Mouse (Mus musculus) megakaryocyte, embryonic 14.5 days (primary cell): ENCODE results near the gene Gm20662. TPM values are rescaled to one million over a fixed set of nuclear protein-coding genes. Genes with fewer than 3 reads are reported as not detected.

ENCODE experiments used
- H3K27me3 ChIP-seq: replicated peaks from 2 replicates; pipeline ENCODE3; 2012; ENCODE audit warnings: inconsistent platforms
- H3K36me3 ChIP-seq: replicated peaks from 2 replicates; pipeline ENCODE3; 2012; ENCODE audit warnings: low read length, inconsistent platforms, mixed read lengths
- H3K4me1 ChIP-seq: 2 replicates; pipeline ENCODE4 v1.6.1; 2012; ENCODE audit warnings: inconsistent platforms
- H3K4me3 ChIP-seq: replicated peaks from 2 replicates; pipeline ENCODE3; 2012; ENCODE audit warnings: moderate library complexity, mild to moderate bottlenecking, inconsistent platforms
- H3K9me3 ChIP-seq: 2 replicates; pipeline ENCODE4 v1.6.1; 2012; ENCODE audit warnings: inconsistent platforms
- FLI1 ChIP-seq: IDR thresholded peaks from 2 replicates; pipeline ENCODE4 v1.6.1; 2012; ENCODE audit warnings: low read length, inconsistent platforms, mixed read lengths
- GATA1 ChIP-seq: IDR thresholded peaks from 3 replicates; pipeline ENCODE4 v1.6.1; 2012; ENCODE audit warnings: mixed read lengths, low read length, inconsistent platforms, borderline replicate concordance
- polyA plus RNA-seq: library from polyadenylated mRNA; stranded (reverse); fragments of >175 nt; gene quantifications from 2 replicates; pipeline ENCODE4 v1.2.3, GENCODE M21; 2012; ENCODE audit warnings: low replicate concordance; ENCODE audit not compliant: insufficient read depth

Gene Gm20662
- polyA plus RNA-seq, 1 experiment = 3.2 TPM

- H3K36me3 ChIP-seq = peaks cover 42% of the 10 kb centered on the region
- TF ChIP-seq GATA1 = peak; percentile 61; the same call in 1 of the 3 replicates
- TF ChIP-seq FLI1 = no peak
- no peaks in the 10 kb centered on the region for H3K9me3 ChIP-seq
- H3K4me3 ChIP-seq = peak overlapping the region; percentile 89
- H3K27me3 ChIP-seq = no peaks in the 10 kb centered on the region
- peaks cover 74% of the 10 kb centered on the region for H3K4me1 ChIP-seq
These were observed 9.8 kb upstream of the Gm20662 start for GRCm38 (mm10) chr9:107986376-107986775.

DNA sequence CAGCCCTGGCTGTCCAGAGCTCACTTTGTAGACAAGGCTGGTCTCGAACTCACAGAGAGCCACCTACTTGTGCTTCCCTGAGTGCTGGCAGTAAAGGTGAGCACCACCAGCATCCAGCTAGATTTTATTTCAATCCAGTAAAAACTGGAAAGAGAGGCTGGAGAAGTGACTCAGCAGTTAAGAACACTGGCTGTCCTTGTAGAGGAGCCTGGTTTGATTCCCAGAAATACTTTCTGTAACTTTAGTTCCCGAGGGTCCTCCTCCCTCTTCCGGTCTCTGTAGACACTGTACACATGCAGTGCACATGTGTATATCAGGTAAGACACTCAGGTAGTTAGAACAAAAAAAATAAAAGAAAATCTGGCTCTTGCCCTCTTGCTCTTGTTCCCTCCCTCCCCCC lies 8.2 kb upstream of the Gm20662 start:
- Histone ChIP-seq H3K4me1 (peaks cover 69% of the 10 kb centered on the region), H3K9me3 (no peaks in the 10 kb centered on the region), H3K27me3 (no peaks in the 10 kb centered on the region), H3K36me3 (peaks cover 29% of the 10 kb centered on the region), H3K4me3 (no peak overlapping the region)
- no peak for TF ChIP-seq GATA1
- no peak for TF ChIP-seq FLI1

DNA sequence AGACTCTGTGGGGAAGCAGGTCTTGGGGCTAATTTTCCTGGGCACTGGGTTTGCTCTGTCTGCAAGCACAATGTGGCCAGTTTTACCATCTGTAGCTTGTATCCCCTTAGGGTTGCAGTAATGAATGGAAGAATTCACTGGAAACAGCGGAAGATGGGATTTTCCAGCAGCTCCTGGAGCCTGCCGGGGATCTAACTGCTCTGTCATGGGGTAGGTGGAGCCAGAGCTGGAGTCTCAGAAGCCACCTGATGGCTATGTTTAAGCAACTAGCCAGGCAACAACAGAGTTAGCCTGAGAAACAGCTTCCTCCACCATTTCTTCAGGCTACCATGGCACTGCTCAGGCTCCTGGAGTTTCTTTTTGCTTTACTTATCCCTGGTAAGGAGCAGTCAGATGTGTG lies 4.0 kb upstream of the Gm20662 start, which contains the start of gene Cdhr4:
TSS of gene Cdhr4 (plus strand) at position 301 of the 400 bp plus-strand sequence.
- H3K36me3 ChIP-seq = peaks cover 37% of the 10 kb centered on the region

DNA sequence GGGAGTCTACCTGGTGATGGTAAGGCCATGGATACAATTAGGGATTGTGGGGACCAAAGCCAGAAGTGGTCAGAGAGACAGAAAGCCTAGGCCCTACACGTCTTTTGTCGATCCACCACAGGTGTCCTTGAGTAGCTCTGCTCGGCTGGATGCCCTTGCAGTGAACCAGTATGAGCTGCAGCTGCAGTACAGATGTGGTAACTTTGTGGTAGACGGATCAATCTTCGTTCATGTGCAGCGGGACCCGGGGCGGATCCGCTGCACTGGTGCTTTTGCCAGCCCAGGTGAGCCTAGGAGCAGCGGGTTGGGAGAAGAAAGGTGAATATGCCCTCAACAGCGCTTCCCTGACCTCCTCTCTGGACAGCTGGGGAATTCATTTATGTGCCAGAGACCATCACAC lies 3.1 kb upstream of the Gm20662 start:
- no peaks in the 10 kb centered on the region for H3K9me3 ChIP-seq
- H3K36me3 ChIP-seq = peaks cover 45% of the 10 kb centered on the region
- no peak for TF ChIP-seq GATA1
- TF ChIP-seq FLI1 = no peak
- no peaks in the 10 kb centered on the region for H3K27me3 ChIP-seq
- peaks cover 62% of the 10 kb centered on the region for H3K4me1 ChIP-seq
- no peak overlapping the region for H3K4me3 ChIP-seq

More for the DNA sequence above, 4.0 kb upstream of the Gm20662 start, which contains the start of gene Cdhr4:
- Histone ChIP-seq H3K4me3 (no peak within 1 kb of the TSS), H3K4me1 (peaks cover 70% of the 10 kb centered on the region), H3K27me3 (no peaks in the 10 kb centered on the region), H3K9me3 (no peaks in the 10 kb centered on the region)
- TF ChIP-seq FLI1 = no peak
- TF ChIP-seq GATA1 = no peak

GRCm38 (mm10) chr9:107994464-107994863 lies 1.7 kb upstream of the Gm20662 start:
- H3K4me3 ChIP-seq = peak overlapping the region; percentile 10
- peaks cover 59% of the 10 kb centered on the region for H3K36me3 ChIP-seq
- no peaks in the 10 kb centered on the region for H3K27me3 ChIP-seq
- TF ChIP-seq GATA1 = no peak
- TF ChIP-seq FLI1 = no peak
- H3K4me1 ChIP-seq = peaks cover 63% of the 10 kb centered on the region
- H3K9me3 ChIP-seq = no peaks in the 10 kb centered on the region

DNA sequence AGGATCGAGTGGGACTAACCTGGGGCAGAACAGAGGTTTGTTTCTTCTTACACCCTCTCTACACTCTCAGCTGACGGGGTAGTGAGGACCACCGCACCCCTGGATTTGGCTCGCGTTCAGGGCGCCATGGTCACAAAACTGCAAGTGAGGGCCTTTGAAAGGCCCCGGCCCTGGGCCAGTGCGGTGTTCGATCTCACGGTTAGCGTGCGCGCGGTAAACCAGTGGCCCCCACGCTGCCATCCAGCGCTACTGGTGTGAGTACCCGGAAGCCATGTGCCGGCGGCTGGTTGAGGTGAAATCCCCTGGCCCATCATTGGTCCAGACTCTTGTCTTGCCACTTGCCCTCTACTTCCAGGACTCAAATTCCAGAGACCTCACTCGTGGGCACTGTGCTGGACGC lies 636 bp upstream of the Gm20662 start:
- Histone ChIP-seq H3K4me1 (peaks cover 57% of the 10 kb centered on the region), H3K9me3 (no peaks in the 10 kb centered on the region), H3K4me3 (no peak overlapping the region), H3K27me3 (no peaks in the 10 kb centered on the region), H3K36me3 (peaks cover 68% of the 10 kb centered on the region)
- TF ChIP-seq GATA1 (no peak), FLI1 (no peak)

GRCm38 (mm10) chr9:108001922-108002770 lies 6.0 kb downstream of the Gm20662 start, which contains the start of gene Ip6k1:
Ip6k1 (plus strand) TSS chr9:108002501.
- Histone ChIP-seq H3K4me1 (peaks cover 65% of the 10 kb centered on the region), H3K4me3 (peak within 1 kb of the TSS; percentile 99)
- TF ChIP-seq FLI1 (no peak), GATA1 (no peak)

GRCm38 (mm10) chr9:108002778-108003530 lies 6.8 kb downstream of the Gm20662 start:
- peaks cover 70% of the 10 kb centered on the region for H3K4me1 ChIP-seq
- peaks cover 51% of the 10 kb centered on the region for H3K36me3 ChIP-seq
- TF ChIP-seq GATA1 (no peak), FLI1 (no peak)
- H3K4me3 ChIP-seq = peak overlapping the region; percentile 99
- no peaks in the 10 kb centered on the region for H3K27me3 ChIP-seq
- no peaks in the 10 kb centered on the region for H3K9me3 ChIP-seq

More at GRCm38 (mm10) chr9:108001922-108002770, 6.0 kb downstream of the Gm20662 start, which contains the start of gene Ip6k1:
- Histone ChIP-seq H3K9me3 (no peaks in the 10 kb centered on the region), H3K27me3 (no peaks in the 10 kb centered on the region), H3K36me3 (peaks cover 55% of the 10 kb centered on the region)

GRCm38 (mm10) chr9:108003531-108003890 lies 7.4 kb downstream of the Gm20662 start:
- Histone ChIP-seq H3K27me3 (no peaks in the 10 kb centered on the region), H3K9me3 (no peaks in the 10 kb centered on the region), H3K4me1 (peaks cover 75% of the 10 kb centered on the region), H3K36me3 (peaks cover 51% of the 10 kb centered on the region), H3K4me3 (peak overlapping the region; percentile 99)
- no peak for TF ChIP-seq FLI1
- no peak for TF ChIP-seq GATA1

DNA sequence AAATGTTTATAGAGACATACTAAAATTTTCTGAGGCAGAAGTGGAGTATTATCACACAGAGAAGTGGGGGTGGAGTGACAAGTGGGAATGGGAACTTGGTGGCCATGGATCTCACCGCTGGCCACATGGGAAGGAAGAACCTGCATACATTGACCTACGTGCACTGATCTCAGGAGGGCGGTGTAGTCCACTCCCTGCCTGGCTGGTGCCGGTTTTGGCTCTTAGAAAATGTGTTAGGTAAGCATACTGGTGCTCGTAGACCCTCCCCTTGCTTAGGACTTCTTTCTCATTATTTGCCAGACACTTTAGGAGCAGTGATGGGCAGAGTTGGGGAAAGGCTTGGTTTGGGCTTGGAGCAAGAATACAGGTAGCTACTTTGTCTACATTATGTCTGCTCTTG lies 11.9 kb downstream of the Gm20662 start:
- Histone ChIP-seq H3K4me3 (no peak overlapping the region), H3K9me3 (no peaks in the 10 kb centered on the region), H3K4me1 (peaks cover 67% of the 10 kb centered on the region), H3K27me3 (no peaks in the 10 kb centered on the region), H3K36me3 (peaks cover 62% of the 10 kb centered on the region)
- TF ChIP-seq GATA1 (no peak), FLI1 (no peak)
